Mouse (Mus musculus) spleen, adult 2 months (tissue): Measurements from ENCODE around the gene Olfr463.

Experiments
- CTCF ChIP-seq: fragments of 200-500 bp; IDR thresholded peaks from 2 replicates; pipeline ENCODE4 v1.5.1; 2011; ENCODE audit warnings: mild to moderate bottlenecking, inconsistent platforms; ENCODE audit not compliant: insufficient read depth, insufficient read length, insufficient replicate concordance; ENCODE audit errors: extremely low read depth
- POLR2A ChIP-seq: fragments of 200-500 bp; IDR thresholded peaks from 2 replicates; pipeline ENCODE4 v1.6.1; 2011; ENCODE audit warnings: low read depth, low read length, inconsistent platforms

DNA sequence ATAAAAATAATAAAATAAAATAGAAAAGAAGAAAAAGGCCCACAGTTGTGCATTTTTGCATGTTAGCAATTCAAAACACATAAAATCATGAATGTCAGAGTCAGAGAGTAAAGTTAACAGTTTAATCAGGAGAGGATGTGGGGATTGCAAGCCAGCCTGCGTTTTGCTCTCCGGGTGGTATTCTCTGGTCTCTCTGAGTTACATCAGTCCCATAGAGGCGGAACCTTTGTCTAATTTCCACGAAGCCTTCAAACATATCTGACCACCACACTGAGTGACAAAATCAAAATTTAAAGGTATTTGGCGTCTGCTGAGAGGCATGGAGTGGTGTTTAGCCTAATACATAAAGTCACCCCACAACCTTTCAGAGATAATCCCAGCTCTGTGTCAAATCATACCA lies 12.3 kb downstream of the Olfr463 start:
- no peak for TF ChIP-seq POLR2A
- TF ChIP-seq CTCF, result no peak
